Mouse (Mus musculus) liver, adult 2 months (tissue): ENCODE data around the gene Pitpnm1.

Source experiments
- CTCF ChIP-seq: fragments of 200-500 bp; IDR thresholded peaks from 2 replicates; pipeline ENCODE4 v1.5.1; 2011; ENCODE audit warnings: low read depth, low read length, control low read depth
- POLR2A ChIP-seq: fragments of 200-500 bp; IDR thresholded peaks from 2 replicates; pipeline ENCODE4 v1.6.1; 2011; ENCODE audit warnings: low read length, control low read depth; ENCODE audit not compliant: insufficient read depth; ENCODE audit errors: extremely low read depth

GRCm38 (mm10) chr19:4094774-4095303 is 5.0 kb upstream of the Pitpnm1 start:
- TF ChIP-seq CTCF (no peak), POLR2A (no peak)
